Mouse (Mus musculus): ENCODE results near the gene Rbm34. TPM values are rescaled to one million over a fixed set of nuclear protein-coding genes. Genes with fewer than 3 reads are reported as not detected.
A peak's percentile ranks its signal among the peaks of the same experiment; 100 is the strongest.
"Not testable (repeated sequence)": the region's sequence is repeated elsewhere in the genome, so short reads cannot be mapped to it uniquely, and the experiment has no call there.

Gene Rbm34
- total RNA-seq, 2 experiments from 2014 or later, result 4.6 to 5.6 TPM

DNA sequence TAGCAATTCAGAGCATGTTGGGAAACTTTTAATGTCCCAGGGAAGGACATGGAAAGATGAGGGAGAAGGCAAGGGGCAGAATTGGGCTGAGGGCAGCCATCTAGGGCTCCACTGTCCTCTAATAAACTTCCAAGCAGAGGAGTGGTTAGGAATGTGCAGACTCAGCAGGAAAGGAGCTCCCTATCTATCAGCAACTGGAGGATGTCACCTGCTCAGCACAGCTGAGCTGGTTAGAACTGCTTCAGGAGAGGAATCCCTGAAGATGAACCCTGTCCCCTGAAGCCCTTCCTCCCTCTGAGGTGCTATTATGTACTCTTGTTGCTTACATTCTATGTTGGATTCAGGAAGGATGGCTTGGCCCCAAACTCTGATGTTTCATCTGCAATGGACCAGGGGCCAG is 42.8 kb downstream of the Rbm34 start:
- no peak for DNase-seq
- intact Hi-C loops (cut with DNase I; ENCODE audit: low total_unique reads), result loop anchor here (10.0 kb wide), 1 partner anchor 183 kb away; no protein-coding TSS in a partner anchor

GRCm38 (mm10) chr8:126927058-126927457 is 43.8 kb downstream of the Rbm34 start:
- intact Hi-C loops (cut with DNase I; ENCODE audit: low total_unique reads), result loop anchor here (10.0 kb wide), 1 partner anchor 182 kb away; no protein-coding TSS in a partner anchor
- no peak for DNase-seq

- intact Hi-C loops (cut with DNase I; ENCODE audit: low total_unique reads), result loop anchor here (5.0 to 10.0 kb wide), 2 partner anchors 178 to 426 kb away; no protein-coding TSS in a partner anchor
Measured at GRCm38 (mm10) chr8:126922981-126923380, 47.9 kb downstream of the Rbm34 start.

GRCm38 (mm10) chr8:126921432-126921831 is 49.4 kb downstream of the Rbm34 start:
- intact Hi-C loops (cut with DNase I; ENCODE audit: low total_unique reads), result loop anchor here (5.0 to 10.0 kb wide), 2 partner anchors 177 to 424 kb away; no protein-coding TSS in a partner anchor
- no peak for DNase-seq

More at GRCm38 (mm10) chr8:126922981-126923380, 47.9 kb downstream of the Rbm34 start:
- DNase-seq, result no peak

DNA sequence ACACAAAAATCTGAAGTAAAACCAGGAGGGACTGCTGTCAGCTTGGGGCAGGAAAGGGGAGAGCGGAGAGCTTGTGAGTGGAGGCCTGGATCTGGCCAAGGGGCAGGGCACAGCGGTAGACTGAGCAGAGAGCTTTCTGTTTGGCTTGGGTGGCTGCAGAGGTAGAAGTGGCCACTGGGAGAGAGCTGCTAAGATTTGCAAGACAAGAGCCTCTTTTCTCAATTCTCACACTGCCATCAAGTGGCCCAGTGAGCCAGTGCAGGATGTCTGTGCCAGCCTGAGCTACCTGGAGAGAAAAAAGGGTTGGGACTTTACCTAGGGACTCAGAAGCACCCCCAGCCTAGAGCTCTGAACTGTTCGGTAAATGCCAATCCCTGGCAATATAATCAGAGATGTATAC is 50.0 kb downstream of the Rbm34 start:
- peak; percentile 73 for DNase-seq
- intact Hi-C loops (cut with DNase I; ENCODE audit: low total_unique reads), result loop anchor here (5.0 to 10.0 kb wide), 2 partner anchors 176 to 424 kb away; no protein-coding TSS in a partner anchor

DNA sequence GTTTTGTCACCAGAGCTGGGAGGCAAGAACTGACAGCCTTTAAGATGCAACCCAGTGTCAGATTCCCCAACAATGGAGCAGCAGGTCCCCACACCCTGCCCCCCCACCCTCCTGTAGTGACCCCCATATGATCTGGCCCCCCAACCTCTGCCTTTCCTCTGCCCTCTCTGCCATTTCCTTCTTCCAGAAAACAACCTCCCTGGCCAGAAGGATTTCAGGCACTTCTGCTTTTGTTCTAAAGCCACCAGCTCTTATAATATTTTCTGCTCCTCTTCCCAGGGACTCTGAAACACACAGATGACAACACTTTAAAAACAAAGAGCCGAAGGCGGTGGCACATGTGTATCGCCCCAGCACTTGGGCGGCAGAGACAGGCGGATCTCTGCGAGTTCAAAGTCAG is 50.5 kb downstream of the Rbm34 start:
- intact Hi-C loops (cut with DNase I; ENCODE audit: low total_unique reads), result loop anchor here (5.0 to 10.0 kb wide), 2 partner anchors 176 to 423 kb away; no protein-coding TSS in a partner anchor
- DNase-seq, result no peak

DNA sequence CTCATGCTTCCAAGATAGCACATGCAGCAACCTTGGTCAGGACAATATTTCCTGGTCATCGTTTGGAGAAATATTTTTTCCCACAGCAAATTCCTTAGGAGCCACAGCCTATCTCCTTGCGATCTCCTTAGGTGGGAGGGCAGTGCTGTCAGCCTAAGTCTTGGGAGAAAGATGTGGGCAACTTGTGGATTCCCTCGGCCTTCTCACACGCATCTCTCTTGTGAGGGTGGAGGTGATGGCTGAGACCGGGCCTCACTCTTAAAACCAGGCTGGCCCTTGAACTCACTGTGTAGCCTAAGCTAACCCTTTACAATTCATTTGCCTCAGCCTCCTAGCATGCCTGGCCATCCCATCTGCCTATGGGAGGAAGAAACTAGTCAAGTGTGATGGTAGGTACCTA is 51.2 kb downstream of the Rbm34 start:
- DNase-seq, result no peak
- intact Hi-C loops (cut with DNase I; ENCODE audit: low total_unique reads), result loop anchor here (5.0 to 10.0 kb wide), 2 partner anchors 175 to 422 kb away; no protein-coding TSS in a partner anchor

GRCm38 (mm10) chr8:126919255-126919654 is 51.6 kb downstream of the Rbm34 start:
- no peak for DNase-seq
- intact Hi-C loops (cut with DNase I; ENCODE audit: low total_unique reads), result no loop called here

DNA sequence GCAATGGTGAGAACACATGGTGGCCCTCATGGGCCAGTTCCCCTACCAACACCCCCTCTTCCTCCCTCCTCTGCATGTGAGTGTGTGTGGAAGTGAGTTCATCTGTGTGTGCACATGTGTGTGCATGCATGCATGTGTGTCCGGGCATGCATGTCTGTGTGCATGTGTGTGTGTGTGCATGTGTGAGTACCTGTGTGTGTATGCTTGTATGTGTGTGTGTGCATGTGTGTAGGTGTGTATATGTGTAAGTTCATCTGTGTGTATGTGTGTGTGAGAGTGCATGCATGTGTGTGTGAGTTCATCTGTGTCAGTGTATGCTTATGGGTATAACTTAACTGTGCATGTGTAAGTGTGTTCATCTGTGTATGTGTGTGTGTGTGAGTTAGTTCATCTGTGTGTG is 52.5 kb downstream of the Rbm34 start:
- no peak for DNase-seq
- intact Hi-C loops (cut with DNase I; ENCODE audit: low total_unique reads), result no loop called here

GRCm38 (mm10) chr8:126917179-126917905 is 53.5 kb downstream of the Rbm34 start:
- intact Hi-C loops (cut with DNase I; ENCODE audit: low total_unique reads), result no loop called here
- peak; percentile 59 for DNase-seq

DNA sequence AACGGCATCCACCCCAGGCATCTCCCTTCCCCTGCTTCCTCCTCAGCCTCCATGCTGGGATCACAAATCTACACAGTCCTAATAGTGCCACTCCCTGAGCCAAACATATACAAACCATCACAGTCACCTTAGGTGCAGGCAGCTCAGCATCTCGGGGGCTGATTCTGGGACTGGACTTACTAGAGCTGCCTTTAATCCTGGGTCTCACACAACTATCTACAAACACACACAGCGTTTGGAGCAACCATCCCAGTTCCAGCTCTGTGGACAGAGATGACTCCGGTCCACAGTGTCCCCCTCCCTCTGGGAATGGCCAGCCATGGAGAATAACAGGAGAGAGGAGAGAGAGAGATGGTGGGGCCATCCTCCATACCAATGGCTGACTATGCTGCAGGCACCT is 54.3 kb downstream of the Rbm34 start:
- no peak for DNase-seq
- intact Hi-C loops (cut with DNase I; ENCODE audit: low total_unique reads), result no loop called here

DNA sequence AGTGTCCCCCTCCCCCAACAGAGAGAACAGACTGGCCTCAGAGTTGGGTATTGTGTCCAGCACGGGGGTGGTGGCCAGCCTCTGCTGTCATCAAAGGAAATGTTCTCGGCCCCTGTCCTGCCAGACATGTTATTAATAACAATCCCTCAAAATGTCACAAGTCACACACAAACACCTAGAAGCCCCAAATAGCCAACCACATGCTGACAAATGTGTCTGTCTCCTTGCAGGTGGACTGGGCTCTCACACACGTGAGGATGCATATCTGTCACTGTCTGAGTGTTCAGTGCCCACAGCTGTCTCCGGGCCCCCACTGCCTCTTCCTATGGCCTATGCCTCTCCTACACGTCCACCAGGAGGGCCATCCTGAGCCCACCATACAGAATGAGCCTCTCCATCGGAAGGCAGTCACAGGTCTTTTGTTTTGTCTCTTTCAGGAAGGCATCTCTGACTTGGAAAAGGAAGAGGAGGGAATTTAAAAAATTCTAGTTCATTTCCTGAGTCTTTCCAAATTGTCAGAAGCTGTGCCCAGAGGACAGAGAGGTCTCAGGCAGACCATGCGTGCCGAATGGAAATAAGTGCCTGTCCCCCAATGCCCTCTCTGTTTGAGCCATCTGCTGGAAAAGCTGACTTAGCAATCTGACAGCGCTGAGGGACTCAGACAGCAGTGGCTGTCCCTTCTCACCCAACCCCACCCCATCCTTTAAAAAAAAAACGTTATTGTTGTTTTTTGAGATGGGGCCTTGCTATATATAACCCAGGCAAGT is 56.1 kb downstream of the Rbm34 start:
- no peak for DNase-seq
- intact Hi-C loops (cut with DNase I; ENCODE audit: low total_unique reads), result no loop called here

- intact Hi-C loops (cut with DNase I; ENCODE audit: low total_unique reads), result not testable (repeated sequence)
Measured at GRCm38 (mm10) chr8:126914107-126914490, 56.8 kb downstream of the Rbm34 start.

GRCm38 (mm10) chr8:126913241-126914106 is 57.4 kb downstream of the Rbm34 start:
- intact Hi-C loops (cut with DNase I; ENCODE audit: low total_unique reads), result no loop called here

More at GRCm38 (mm10) chr8:126914107-126914490, 56.8 kb downstream of the Rbm34 start:
- not testable (repeated sequence) for DNase-seq

GRCm38 (mm10) chr8:126909371-126909802 is 61.5 kb downstream of the Rbm34 start:
- DNase-seq, result peak; percentile 58
- intact Hi-C loops (cut with DNase I; ENCODE audit: low total_unique reads), result no loop called here

More at GRCm38 (mm10) chr8:126913241-126914106, 57.4 kb downstream of the Rbm34 start:
- DNase-seq, result peak; percentile 85

DNA sequence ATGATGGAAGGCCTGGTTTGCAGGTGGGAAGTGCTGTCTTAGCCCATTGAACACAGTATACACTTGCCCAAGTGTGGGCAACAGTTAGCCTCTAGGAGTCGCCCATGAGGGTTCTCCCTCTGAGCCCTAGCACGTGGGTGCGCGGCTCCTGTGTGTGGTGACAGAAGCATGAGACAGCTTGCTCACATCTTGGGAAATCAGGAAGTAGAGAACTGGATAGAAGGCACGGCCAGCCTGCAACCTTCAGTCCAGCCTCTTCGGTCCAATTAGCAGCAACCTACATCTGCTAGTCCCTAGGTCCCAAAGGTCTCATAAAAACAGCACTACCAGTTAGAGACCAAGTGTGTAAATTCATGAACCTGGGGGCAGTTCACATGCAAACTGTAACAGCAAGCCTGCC is 62.1 kb downstream of the Rbm34 start:
- intact Hi-C loops (cut with DNase I; ENCODE audit: low total_unique reads), result no loop called here
- no peak for DNase-seq

DNA sequence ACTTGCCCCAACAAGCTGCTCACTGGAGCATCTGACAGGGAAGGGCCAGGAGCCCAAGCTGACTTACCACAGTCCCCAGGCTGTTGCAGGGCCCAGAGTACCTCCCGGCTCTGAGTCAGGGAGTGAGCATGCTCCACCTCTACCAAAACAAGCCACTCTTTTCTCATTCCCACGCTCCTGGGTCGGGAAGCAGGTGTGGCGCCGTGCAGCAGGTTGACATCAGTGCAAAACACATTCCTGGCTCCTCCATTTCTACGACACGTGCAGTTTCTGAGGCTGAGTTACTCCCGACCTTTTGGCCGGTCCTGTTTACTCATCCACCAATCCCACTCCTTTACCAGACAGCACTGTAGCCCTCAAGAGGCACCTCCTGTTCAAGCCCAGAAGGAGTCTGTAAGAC is 62.9 kb downstream of the Rbm34 start:
- intact Hi-C loops (cut with DNase I; ENCODE audit: low total_unique reads), result no loop called here
- DNase-seq, result no peak

GRCm38 (mm10) chr8:126907374-126907773 is 63.5 kb downstream of the Rbm34 start:
- no peak for DNase-seq
- intact Hi-C loops (cut with DNase I; ENCODE audit: low total_unique reads), result no loop called here

- no peak for DNase-seq
- intact Hi-C loops (cut with DNase I; ENCODE audit: low total_unique reads), result no loop called here
Measured at GRCm38 (mm10) chr8:126905387-126905786, 65.5 kb downstream of the Rbm34 start.

All from gastrocnemius, postnatal 14 days (tissue).